Mouse (Mus musculus) olfactory bulb, adult 2 months (tissue): ENCODE data around the gene Kcp.

Experiments used
- CTCF ChIP-seq: fragments of 200-500 bp; IDR thresholded peaks from 2 replicates; pipeline ENCODE4 v1.5.1; 2012; ENCODE audit warnings: low read depth, mild to moderate bottlenecking, low read length, moderate library complexity; ENCODE audit not compliant: insufficient read depth
- POLR2A ChIP-seq: fragments of 200-500 bp; IDR thresholded peaks from 2 replicates; pipeline ENCODE4 v1.6.1; 2012; ENCODE audit warnings: mild to moderate bottlenecking, low read depth, low read length, moderate library complexity; ENCODE audit not compliant: insufficient read depth

GRCm38 (mm10) chr6:29432676-29433037, 75.1 kb downstream of the Kcp start:
- no peak for TF ChIP-seq POLR2A
- TF ChIP-seq CTCF: no peak
